ENCODE assay signal across 30 mouse cellular contexts in the genomic region with DNA sequence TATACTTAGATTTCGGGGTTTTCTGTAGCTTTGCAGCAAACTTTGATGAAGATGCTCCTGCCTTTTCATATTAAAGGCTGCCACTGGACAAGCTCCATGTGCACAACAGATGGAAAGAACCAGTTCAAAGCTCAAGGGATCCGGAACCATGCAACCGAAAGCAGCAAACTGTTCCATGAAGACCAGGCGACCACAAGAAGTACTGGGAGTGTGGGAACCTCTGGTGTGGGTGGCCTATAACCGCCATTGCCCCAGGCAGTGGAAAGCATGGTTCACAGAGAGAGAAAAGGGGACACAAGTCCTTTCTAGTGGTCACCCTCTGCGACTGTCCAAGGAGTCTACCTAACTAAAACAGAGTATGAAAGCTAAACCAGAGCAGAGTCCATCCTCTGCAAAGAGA.
"Had no signal": no experiment of that assay in that cellular context is flagged by ENCODE, and none has a peak within 500 bp of the region (broad histone marks: within the 10 kb centered on the region; RNA-seq: fewer than 3 reads in every experiment).

No protein-coding gene starts in this region.

- H3K27ac ChIP-seq: heart, embryonic 13.5 days; heart, embryonic 15.5 days; hindbrain, embryonic 10.5 days; hindbrain, embryonic 12.5 days; hindbrain, embryonic 13.5 days; hindbrain, embryonic 14.5 days; hindbrain, embryonic 15.5 days; hindbrain, postnatal 0 days; intestine, embryonic 15.5 days; kidney, embryonic 15.5 days; kidney, postnatal 0 days; layer of hippocampus, adult 2 months; left cerebral cortex, adult 2 months had no signal

- H3K27me3 ChIP-seq: heart, embryonic 12.5 days; heart, embryonic 13.5 days; heart, embryonic 15.5 days; hindbrain, embryonic 12.5 days; hindbrain, embryonic 13.5 days; hindbrain, embryonic 15.5 days; intestine, embryonic 15.5 days; kidney, embryonic 15.5 days had no signal

- DNase-seq: heart, postnatal 10 days; heart, postnatal 14 days; heart, postnatal 36 days; heart, postnatal 4 days; kidney, adult 11 months; kidney, adult 18-20 months; kidney, adult 2 months; kidney, adult 8-10 months; kidney, adult 9 months; kidney, postnatal 10 days; kidney, postnatal 14 days; kidney, postnatal 25 days; kidney, postnatal 36 days; kidney, postnatal 4 days; layer of hippocampus, adult 9-11 months; layer of hippocampus, postnatal 36 days had no signal

- H3K36me3 ChIP-seq: hindbrain, embryonic 13.5 days; hindbrain, embryonic 15.5 days had no signal

- H3K4me1 ChIP-seq: hindbrain, embryonic 10.5 days; hindbrain, embryonic 12.5 days; hindbrain, embryonic 13.5 days; hindbrain, embryonic 15.5 days; kidney, embryonic 15.5 days had no signal

- H3K4me3 ChIP-seq: heart, embryonic 12.5 days; heart, embryonic 13.5 days; heart, embryonic 15.5 days; hindbrain, embryonic 10.5 days; hindbrain, embryonic 12.5 days; hindbrain, embryonic 13.5 days; hindbrain, embryonic 15.5 days; intestine, embryonic 15.5 days; kidney, embryonic 15.5 days; layer of hippocampus, adult 2 months; left cerebral cortex, adult 2 months had no signal

- H3K9me3 ChIP-seq: heart, embryonic 12.5 days; heart, embryonic 13.5 days; heart, embryonic 15.5 days; hindbrain, embryonic 10.5 days; hindbrain, embryonic 12.5 days; hindbrain, embryonic 13.5 days; hindbrain, embryonic 15.5 days; intestine, embryonic 15.5 days; kidney, embryonic 15.5 days had no signal
